9 mouse cellular contexts compared by ENCODE assay signal in genomic region chr4:155144548-155145180, GRCm38 (mm10). TPM values are rescaled to one million over a fixed set of nuclear protein-coding genes. Genes with fewer than 3 reads are reported as not detected.
DNase-seq lines count a peak whose midpoint lies in the region; ATAC-seq lines count a peak whose summit lies in the region.
"Had no signal": no experiment of that assay in that cellular context is flagged by ENCODE, and none has a peak within 500 bp of the region (broad histone marks: within the 10 kb centered on the region; RNA-seq: fewer than 3 reads in every experiment).

No protein-coding gene starts in this region.

- no peak overlapping the region for H3K9ac ChIP-seq in liver, embryonic 12.5 days
- H3K9ac ChIP-seq in liver, embryonic 11.5 days (ENCODE audit: low read depth, low read length) = no peak overlapping the region
- H3K9ac ChIP-seq in embryonic facial prominence, embryonic 15.5 days = no peak overlapping the region
- H3K9ac ChIP-seq in hindbrain, embryonic 13.5 days = no peak overlapping the region
- no peak overlapping the region for H3K9ac ChIP-seq in midbrain, embryonic 16.5 days (ENCODE audit: low read depth, low read length)
- H3K9ac ChIP-seq: liver, embryonic 14.5 days had no signal

- no peak for ATAC-seq in liver, embryonic 12.5 days
- no peak for ATAC-seq in liver, embryonic 11.5 days (replicated peaks; ENCODE audit: low FRiP score)
- no peak for ATAC-seq in embryonic facial prominence, embryonic 15.5 days (ENCODE audit: insufficient number of reproducible peaks, low FRiP score, low TSS enrichment, low read depth)
- ATAC-seq in hindbrain, embryonic 13.5 days (ENCODE audit: low FRiP score) = no peak
- no peak for ATAC-seq in midbrain, embryonic 16.5 days

- H3K9me3 ChIP-seq in liver, embryonic 12.5 days (replicated peaks) = no peaks in the 10 kb centered on the region
- H3K9me3 ChIP-seq in liver, embryonic 11.5 days (ENCODE audit: control insufficient read depth, low read length) = no peaks in the 10 kb centered on the region
- H3K9me3 ChIP-seq in embryonic facial prominence, embryonic 15.5 days (replicated peaks) = no peaks in the 10 kb centered on the region
- H3K9me3 ChIP-seq in hindbrain, embryonic 13.5 days = no peaks in the 10 kb centered on the region
- H3K9me3 ChIP-seq in midbrain, embryonic 16.5 days (replicated peaks; ENCODE audit: control insufficient read depth, low read length, poor library complexity, severe bottlenecking) = no peaks in the 10 kb centered on the region

- H3K27ac ChIP-seq in liver, embryonic 12.5 days = 0 out of 2 replicates have a peak overlapping the region, but pooled peaks have one; percentile 36
- H3K27ac ChIP-seq in liver, embryonic 11.5 days (ENCODE audit: low read depth, low read length) = no peak overlapping the region
- peak overlapping the region; percentile 97 for H3K27ac ChIP-seq in embryonic facial prominence, embryonic 15.5 days (replicated peaks)
- peak overlapping the region; percentile 85 for H3K27ac ChIP-seq in hindbrain, embryonic 13.5 days
- H3K27ac ChIP-seq in midbrain, embryonic 16.5 days (ENCODE audit: low read length) = peak overlapping the region; percentile 76
- H3K27ac ChIP-seq: liver, embryonic 14.5 days had no signal

- H3K4me3 ChIP-seq in liver, embryonic 12.5 days = no peak overlapping the region
- no peak overlapping the region for H3K4me3 ChIP-seq in liver, embryonic 11.5 days (ENCODE audit: low read depth, low read length)
- no peak overlapping the region for H3K4me3 ChIP-seq in embryonic facial prominence, embryonic 15.5 days (replicated peaks)
- H3K4me3 ChIP-seq in hindbrain, embryonic 13.5 days = no peak overlapping the region
- H3K4me3 ChIP-seq in midbrain, embryonic 16.5 days (ENCODE audit: low read depth, low read length) = no peak overlapping the region

- DNase-seq in liver, embryonic 11.5 days (ENCODE audit: low spot score) = no peak
- no peak for DNase-seq in cerebellum, postnatal 36 days
- no peak for DNase-seq in right cerebral cortex, adult 18-20 months
- no peak for DNase-seq in adipocyte (ENCODE audit: low spot score)

- 49% methylated on average over 4 of the region's 4 CpGs for WGBS in liver, embryonic 12.5 days (ENCODE audit: insufficient replicate concordance)
- 63% methylated on average over 4 of the region's 4 CpGs for WGBS in liver, embryonic 11.5 days
- WGBS in embryonic facial prominence, embryonic 15.5 days = 32% methylated on average over 4 of the region's 4 CpGs
- WGBS in hindbrain, embryonic 13.5 days = 45% methylated on average over 4 of the region's 4 CpGs
- WGBS in midbrain, embryonic 16.5 days = 48% methylated on average over 4 of the region's 4 CpGs

- peaks cover 24% of the 10 kb centered on the region for H3K4me1 ChIP-seq in liver, embryonic 12.5 days
- no peaks in the 10 kb centered on the region; the same call in 1 of the 2 replicates for H3K4me1 ChIP-seq in liver, embryonic 11.5 days (replicated peaks; ENCODE audit: control insufficient read depth, insufficient read depth, low read length)
- peaks cover 73% of the 10 kb centered on the region for H3K4me1 ChIP-seq in embryonic facial prominence, embryonic 15.5 days
- peaks cover 33% of the 10 kb centered on the region for H3K4me1 ChIP-seq in hindbrain, embryonic 13.5 days (replicated peaks)
- peaks cover 17% of the 10 kb centered on the region for H3K4me1 ChIP-seq in midbrain, embryonic 16.5 days (ENCODE audit: control insufficient read depth, insufficient read depth, low read length)

- H3K4me2 ChIP-seq in liver, embryonic 12.5 days = no peak overlapping the region
- H3K4me2 ChIP-seq in liver, embryonic 11.5 days = no peak overlapping the region
- H3K4me2 ChIP-seq in embryonic facial prominence, embryonic 15.5 days (replicated peaks) = peak overlapping the region; percentile 32; the same call in 1 of the 2 replicates
- H3K4me2 ChIP-seq in hindbrain, embryonic 13.5 days = no peak overlapping the region
- no peak overlapping the region for H3K4me2 ChIP-seq in midbrain, embryonic 16.5 days (ENCODE audit: low read length)

- peaks cover 28% of the 10 kb centered on the region for H3K27me3 ChIP-seq in liver, embryonic 12.5 days (replicated peaks)
- H3K27me3 ChIP-seq in liver, embryonic 11.5 days (replicated peaks; ENCODE audit: control insufficient read depth, insufficient read depth, low read length) = no peaks in the 10 kb centered on the region
- H3K27me3 ChIP-seq in embryonic facial prominence, embryonic 15.5 days = no peaks in the 10 kb centered on the region
- H3K27me3 ChIP-seq in hindbrain, embryonic 13.5 days = no peaks in the 10 kb centered on the region
- no peaks in the 10 kb centered on the region for H3K27me3 ChIP-seq in midbrain, embryonic 16.5 days (ENCODE audit: control insufficient read depth, insufficient read depth, low read depth, low read length)

- no peaks in the 10 kb centered on the region for H3K36me3 ChIP-seq in liver, embryonic 12.5 days
- H3K36me3 ChIP-seq in liver, embryonic 11.5 days (ENCODE audit: control insufficient read depth, insufficient read depth, low read length) = no peaks in the 10 kb centered on the region
- H3K36me3 ChIP-seq in embryonic facial prominence, embryonic 15.5 days = no peaks in the 10 kb centered on the region
- no peaks in the 10 kb centered on the region for H3K36me3 ChIP-seq in hindbrain, embryonic 13.5 days
- no peaks in the 10 kb centered on the region for H3K36me3 ChIP-seq in midbrain, embryonic 16.5 days (ENCODE audit: control insufficient read depth, insufficient read depth, low read length)

RNA-seq across cellular contexts. Expression of gene Morn1, which starts 58.3 kb away (rescaled TPM):
- 2.0 and 2.1 TPM in 2 replicates for polyA plus RNA-seq in liver, embryonic 12.5 days (2016; fragmentation: Nextera tagmentation; extraction: Ambion mirVana)
- 3.4 and 3.5 TPM in 2 replicates for polyA plus RNA-seq in liver, embryonic 11.5 days (2014; fragmentation: Nextera tagmentation; extraction: Ambion mirVana)
- 7.7 and 8.7 TPM in 2 replicates for polyA plus RNA-seq in embryonic facial prominence, embryonic 15.5 days (2015; fragmentation: Nextera tagmentation; extraction: Ambion mirVana)
- polyA plus RNA-seq in hindbrain, embryonic 13.5 days (2015; fragmentation: Nextera tagmentation; extraction: Ambion mirVana) = 7.1 and 8.0 TPM in 2 replicates
- 7.3 and 8.9 TPM in 2 replicates for polyA plus RNA-seq in midbrain, embryonic 16.5 days (2015; fragmentation: Nextera tagmentation; extraction: Ambion mirVana)

RNA-seq across cellular contexts. Expression of gene Rer1, which starts 58.5 kb away (rescaled TPM):
- polyA plus RNA-seq in liver, embryonic 12.5 days (2016; fragmentation: Nextera tagmentation; extraction: Ambion mirVana) = 107 and 109 TPM in 2 replicates
- 163 and 168 TPM in 2 replicates for polyA plus RNA-seq in liver, embryonic 11.5 days (2014; fragmentation: Nextera tagmentation; extraction: Ambion mirVana)
- polyA plus RNA-seq in embryonic facial prominence, embryonic 15.5 days (2015; fragmentation: Nextera tagmentation; extraction: Ambion mirVana) = 157 and 164 TPM in 2 replicates
- 123 and 132 TPM in 2 replicates for polyA plus RNA-seq in hindbrain, embryonic 13.5 days (2015; fragmentation: Nextera tagmentation; extraction: Ambion mirVana)
- 121 and 124 TPM in 2 replicates for polyA plus RNA-seq in midbrain, embryonic 16.5 days (2015; fragmentation: Nextera tagmentation; extraction: Ambion mirVana)
